Mouse (Mus musculus) cerebellum, adult 2 months (tissue): ENCODE data around the gene Cyb561d2.

Experiments
- CTCF ChIP-seq: fragments of 200-500 bp; IDR thresholded peaks from 2 replicates; pipeline ENCODE4 v1.5.1; 2011; ENCODE audit warnings: low read depth, mild to moderate bottlenecking, control low read depth, low read length, moderate library complexity, borderline replicate concordance; ENCODE audit not compliant: insufficient read depth
- POLR2A ChIP-seq: fragments of 200-500 bp; IDR thresholded peaks from 2 replicates; pipeline ENCODE4 v1.6.1; 2011; ENCODE audit warnings: low read length, control low read depth, borderline replicate concordance; ENCODE audit not compliant: insufficient read depth

GRCm38 (mm10) chr9:107554319-107554825 is 12.4 kb upstream of the Cyb561d2 start:
- no peak for TF ChIP-seq CTCF
- TF ChIP-seq POLR2A, result peak; percentile 91
